Mouse (Mus musculus) left cerebral cortex, adult 8-10 months (tissue): ENCODE results near the gene Gpr141. TPM values are rescaled to one million over a fixed set of nuclear protein-coding genes. Genes with fewer than 3 reads are reported as not detected.

Experiments
- DNase-seq, 2 experiments: peaks; one replicate each; pipeline ENCODE4 v3.0.0; 2022; ENCODE audit warnings: low spot score in 2 of 2
- total RNA-seq, 4 experiments: library from RNA; stranded (reverse); gene quantifications; 2 replicates each; pipeline ENCODE4 v1.2.4; 2022

Gpr141 gene
- total RNA-seq, 4 experiments from 2014 or later = not detected

DNA sequence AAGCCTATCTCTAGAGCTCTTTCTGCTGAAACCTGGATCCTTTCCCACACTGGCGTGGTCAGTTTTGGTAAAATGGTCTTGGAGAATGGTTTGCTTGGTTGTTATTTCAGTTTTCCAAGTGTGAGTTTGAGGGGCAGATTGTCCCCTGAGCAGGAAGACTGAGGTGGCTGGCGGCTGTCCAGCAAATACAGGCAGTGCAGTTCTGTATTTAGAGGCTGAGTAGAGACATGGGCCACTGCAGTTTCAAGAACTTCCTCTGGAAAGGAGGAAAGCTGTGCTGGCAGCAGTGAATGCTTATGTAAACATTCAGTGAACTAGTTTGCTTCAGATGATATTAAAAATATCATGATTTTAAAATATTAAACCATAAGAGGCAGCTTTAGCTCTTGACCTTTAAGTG lies 93.2 kb downstream of the Gpr141 start:
- DNase-seq = no peak

DNA sequence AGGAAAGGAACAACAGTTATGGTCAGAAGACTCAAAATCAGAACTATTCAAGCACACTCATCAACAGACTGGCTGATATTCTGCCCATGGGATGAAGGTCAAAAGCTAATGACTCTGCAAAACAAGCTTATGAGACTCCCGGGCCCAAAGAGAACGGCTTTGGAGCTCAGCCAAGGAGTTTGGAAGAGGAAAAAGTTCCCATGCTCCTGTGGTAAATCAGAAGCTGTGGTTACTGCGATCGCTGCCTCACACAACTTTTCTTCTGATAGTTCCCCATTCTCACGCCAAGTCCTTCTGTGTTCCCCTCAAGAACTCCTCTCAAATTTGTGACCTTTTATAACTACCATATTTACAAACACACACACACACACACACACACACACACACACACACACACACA lies 105.1 kb downstream of the Gpr141 start:
- DNase-seq = no peak

DNA sequence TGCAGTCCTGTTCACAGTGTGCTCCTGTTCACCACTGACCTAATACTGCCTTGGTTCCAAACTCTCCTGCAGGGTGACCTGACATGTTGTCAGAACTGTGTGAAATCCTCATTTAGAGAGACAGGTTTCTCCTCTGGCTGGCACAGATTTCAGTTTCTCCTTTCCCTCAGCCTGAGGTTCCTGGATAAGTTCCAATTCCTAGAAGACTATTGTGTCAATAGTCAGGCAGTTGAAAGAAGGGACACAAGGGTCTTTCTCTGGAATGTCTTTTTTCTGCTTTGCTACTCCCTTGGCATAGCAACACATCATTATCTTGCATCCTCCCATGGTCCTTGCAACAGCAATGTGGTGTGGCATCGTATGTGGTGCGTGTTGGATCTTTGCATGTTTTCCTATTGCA lies 106.9 kb downstream of the Gpr141 start:
- no peak for DNase-seq

DNA sequence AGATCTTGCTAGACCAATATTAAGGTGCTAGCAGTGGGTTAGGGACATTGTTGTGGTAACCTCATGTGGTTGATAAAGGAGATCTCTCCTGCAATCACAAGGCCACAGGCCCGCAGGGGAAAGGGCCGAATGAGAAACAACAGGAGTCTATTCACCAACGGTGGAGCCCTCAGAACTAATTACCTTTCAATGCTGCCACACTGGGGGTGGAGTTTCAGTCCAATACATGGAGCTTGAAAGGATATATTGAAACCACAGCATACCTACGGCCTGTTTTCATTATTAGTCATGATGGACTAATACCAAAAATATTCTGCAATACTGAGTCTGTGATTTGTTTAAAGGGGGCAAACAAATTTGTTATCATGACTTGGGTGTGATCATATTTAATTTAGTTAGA lies 120.3 kb downstream of the Gpr141 start:
- DNase-seq = no peak

DNA sequence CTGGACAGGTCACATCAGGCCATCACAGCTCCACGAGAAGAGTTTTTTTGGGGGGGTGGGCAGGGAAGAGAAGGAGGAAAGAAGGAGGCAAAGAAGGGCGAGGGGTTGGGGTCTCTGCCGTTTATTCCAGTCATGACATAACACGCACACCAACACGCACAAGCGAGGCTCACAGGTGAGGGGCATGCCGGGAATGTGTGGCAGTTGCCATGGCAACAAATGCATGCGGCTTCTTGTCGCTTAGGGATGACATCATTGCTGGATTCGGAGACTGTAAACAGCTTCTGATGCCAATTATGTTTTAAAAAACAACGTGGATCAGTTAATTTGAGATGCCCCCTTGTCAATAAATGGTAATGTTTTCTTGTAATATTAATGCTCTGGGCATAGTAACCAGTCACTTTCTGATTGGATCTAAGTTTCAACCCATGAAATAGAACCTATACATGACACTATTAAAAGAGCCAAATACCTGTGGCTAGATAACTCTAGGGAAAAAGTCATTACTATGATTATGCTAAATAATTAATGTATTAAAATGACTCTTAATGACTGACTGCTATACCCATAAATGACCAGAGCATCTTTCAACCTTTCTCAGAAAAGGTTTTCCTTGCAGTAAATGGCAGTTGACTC lies 122.5 kb downstream of the Gpr141 start:
- peak; percentile 21 to 72 for DNase-seq

DNA sequence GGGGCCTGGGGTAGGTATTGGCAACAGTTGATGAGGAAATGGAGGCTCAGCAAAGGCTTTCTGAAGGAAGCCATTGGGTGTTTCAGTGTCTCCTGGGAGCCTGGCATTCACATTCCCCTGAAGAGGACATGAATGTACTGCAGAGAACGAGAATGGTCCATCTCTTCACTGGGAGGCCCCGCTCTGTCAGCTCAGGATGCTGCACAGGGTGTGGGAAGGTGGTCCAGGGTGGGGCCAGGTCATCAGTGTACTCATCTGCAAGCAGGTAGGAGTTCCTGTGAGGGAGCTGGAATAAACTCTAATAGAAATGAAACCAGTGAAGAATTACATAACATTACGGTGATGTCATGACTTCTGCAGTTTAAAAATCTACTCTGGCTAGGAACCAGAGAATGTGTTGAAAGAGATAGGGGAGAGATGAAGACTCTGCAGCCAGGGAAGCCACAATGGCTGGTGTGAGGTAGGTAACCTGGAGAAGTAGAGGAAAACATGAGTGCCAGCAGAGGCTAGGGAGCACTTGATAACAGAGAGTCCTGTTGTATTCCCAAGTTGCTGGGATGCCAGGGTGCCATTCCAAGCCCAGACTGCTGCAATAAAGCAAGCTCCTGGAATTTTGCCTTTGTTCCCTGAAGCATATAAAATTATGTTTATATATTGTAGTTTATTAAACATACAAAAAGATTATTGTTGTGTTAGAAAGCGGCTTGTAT lies 123.2 kb downstream of the Gpr141 start:
- DNase-seq = peak in 1 of 2 experiments; percentile 5

Other genes with a start within 250 kb of the Gpr141 start
- 100 to 1,000 TPM in 2 of 4 experiments, 10 to 100 TPM in 2; 98.0 to 108 (median 103) TPM for gene Epdr1, start 204.3 kb downstream of the Gpr141 start, total RNA-seq
- gene Sfrp4, start 201.2 kb downstream of the Gpr141 start, total RNA-seq = 1 to 10 TPM; 1.4 to 2.0 (median 1.9) TPM
- gene Nme8, start 126.5 kb downstream of the Gpr141 start, total RNA-seq = not detected